Comparison of ENCODE assay signal across 11 mouse cellular contexts in genomic region chr5:124077856-124078460, GRCm38 (mm10). TPM values are rescaled to one million over a fixed set of nuclear protein-coding genes. Genes with fewer than 3 reads are reported as not detected.
DNase-seq lines count a peak whose midpoint lies in the region; ATAC-seq and TF ChIP-seq lines count a peak whose summit lies in the region.
"Had no signal": no experiment of that assay in that cellular context is flagged by ENCODE, and none has a peak within 500 bp of the region (broad histone marks: within the 10 kb centered on the region; RNA-seq: fewer than 3 reads in every experiment).

No protein-coding gene starts in this region.

- no peaks in the 10 kb centered on the region for H3K36me3 ChIP-seq in midbrain, embryonic 10.5 days
- H3K36me3 ChIP-seq in midbrain, embryonic 16.5 days (ENCODE audit: control insufficient read depth, insufficient read depth, low read length) = no peaks in the 10 kb centered on the region
- H3K36me3 ChIP-seq in forebrain, embryonic 12.5 days (replicated peaks) = no peaks in the 10 kb centered on the region
- no peaks in the 10 kb centered on the region for H3K36me3 ChIP-seq in hindbrain, embryonic 14.5 days (replicated peaks; ENCODE audit: control insufficient read depth, insufficient read depth)
- peaks cover 3% of the 10 kb centered on the region; the same call in 1 of the 2 replicates for H3K36me3 ChIP-seq in thymus, adult 2 months (ENCODE audit: control insufficient read depth, insufficient read depth, low read length)

- WGBS in midbrain, embryonic 10.5 days = 59% methylated on average over 6 of the region's 6 CpGs
- 54% methylated on average over 6 of the region's 6 CpGs for WGBS in midbrain, embryonic 16.5 days
- 66% methylated on average over 6 of the region's 6 CpGs for WGBS in forebrain, embryonic 12.5 days
- WGBS in hindbrain, embryonic 14.5 days = 55% methylated on average over 6 of the region's 6 CpGs
- WGBS in thymus, adult 2 months = 25% methylated on average over 6 of the region's 6 CpGs

- peak overlapping the region; percentile 53 for H3K27ac ChIP-seq in midbrain, embryonic 10.5 days (replicated peaks)
- no peak overlapping the region for H3K27ac ChIP-seq in midbrain, embryonic 16.5 days (ENCODE audit: low read length)
- H3K27ac ChIP-seq in forebrain, embryonic 12.5 days = peak overlapping the region; percentile 89
- peak overlapping the region; percentile 10; the same call in 1 of the 2 replicates for H3K27ac ChIP-seq in hindbrain, embryonic 14.5 days
- H3K27ac ChIP-seq in thymus, adult 2 months (ENCODE audit: control insufficient read depth, insufficient read depth, low read length) = peak overlapping the region; percentile 99

- H3K9me3 ChIP-seq in midbrain, embryonic 10.5 days (replicated peaks) = no peaks in the 10 kb centered on the region
- H3K9me3 ChIP-seq in midbrain, embryonic 16.5 days (replicated peaks; ENCODE audit: control insufficient read depth, low read length, poor library complexity, severe bottlenecking) = no peaks in the 10 kb centered on the region
- H3K9me3 ChIP-seq in forebrain, embryonic 12.5 days = no peaks in the 10 kb centered on the region
- H3K9me3 ChIP-seq in hindbrain, embryonic 14.5 days (ENCODE audit: control insufficient read depth, low read length) = no peaks in the 10 kb centered on the region

- no peak for ATAC-seq in midbrain, embryonic 16.5 days
- no peak for ATAC-seq in forebrain, embryonic 12.5 days (ENCODE audit: low FRiP score)
- no peak for ATAC-seq in hindbrain, embryonic 14.5 days (ENCODE audit: low FRiP score)

- no peak for DNase-seq in midbrain, embryonic 10.5 days (ENCODE audit: low spot score)
- no peak for DNase-seq in hindbrain, embryonic 14.5 days (ENCODE audit: low spot score)
- peak; percentile 45 for DNase-seq in thymus, adult 2 months
- DNase-seq in cerebellum, adult 11-12 months = no peak
- no peak for DNase-seq in kidney, adult 9 months
- DNase-seq in frontal cortex, postnatal 14 days (ENCODE audit: low spot score in 2 of 2) = no peak
- DNase-seq: kidney, postnatal 36 days; lung, postnatal 10 days; right cerebral cortex, adult 18-20 months had no signal

- no peak overlapping the region for H3K4me3 ChIP-seq in midbrain, embryonic 10.5 days
- no peak overlapping the region for H3K4me3 ChIP-seq in midbrain, embryonic 16.5 days (ENCODE audit: low read depth, low read length)
- H3K4me3 ChIP-seq in forebrain, embryonic 12.5 days (replicated peaks) = no peak overlapping the region
- no peak overlapping the region for H3K4me3 ChIP-seq in hindbrain, embryonic 14.5 days (replicated peaks; ENCODE audit: low read length)
- H3K4me3 ChIP-seq in thymus, adult 2 months (ENCODE audit: control insufficient read depth, insufficient read depth, low read length) = peak overlapping the region; percentile 42

- no peak overlapping the region for H3K4me2 ChIP-seq in midbrain, embryonic 16.5 days (ENCODE audit: low read length)
- 0 out of 2 replicates have a peak overlapping the region, but pooled peaks have one; percentile 31 for H3K4me2 ChIP-seq in forebrain, embryonic 12.5 days
- 0 out of 2 replicates have a peak overlapping the region, but pooled peaks have one; percentile 21 for H3K4me2 ChIP-seq in hindbrain, embryonic 14.5 days (replicated peaks)

- peak; percentile 15; the same call in 1 of the 2 replicates for TF ChIP-seq POLR2A in thymus, adult 2 months (IDR thresholded peaks at IDR 0.05; ENCODE audit: control insufficient read depth, extremely low read depth, insufficient read depth, low read length, poor library complexity)

- peaks cover 49% of the 10 kb centered on the region for H3K4me1 ChIP-seq in midbrain, embryonic 10.5 days
- no peaks in the 10 kb centered on the region for H3K4me1 ChIP-seq in midbrain, embryonic 16.5 days (ENCODE audit: control insufficient read depth, insufficient read depth, low read length)
- peaks cover 36% of the 10 kb centered on the region for H3K4me1 ChIP-seq in forebrain, embryonic 12.5 days
- peaks cover 13% of the 10 kb centered on the region; the same call in 1 of the 2 replicates for H3K4me1 ChIP-seq in hindbrain, embryonic 14.5 days (replicated peaks; ENCODE audit: control insufficient read depth, insufficient read depth, low read length)
- peaks cover 96% of the 10 kb centered on the region for H3K4me1 ChIP-seq in thymus, adult 2 months (replicated peaks; ENCODE audit: control insufficient read depth, insufficient read depth, low read length)

- no peak overlapping the region for H3K9ac ChIP-seq in midbrain, embryonic 16.5 days (ENCODE audit: low read depth, low read length)
- H3K9ac ChIP-seq in forebrain, embryonic 12.5 days = no peak overlapping the region; the same call in 1 of the 2 replicates
- no peak overlapping the region for H3K9ac ChIP-seq in hindbrain, embryonic 14.5 days

- H3K27me3 ChIP-seq in midbrain, embryonic 10.5 days (ENCODE audit: low read depth, poor library complexity, severe bottlenecking) = peaks cover 11% of the 10 kb centered on the region; the same call in 1 of the 2 replicates
- H3K27me3 ChIP-seq in midbrain, embryonic 16.5 days (ENCODE audit: control insufficient read depth, insufficient read depth, low read depth, low read length) = no peaks in the 10 kb centered on the region
- H3K27me3 ChIP-seq in forebrain, embryonic 12.5 days = 0 out of 2 replicates have a peak, but pooled peaks cover 4% of the 10 kb centered on the region
- H3K27me3 ChIP-seq in hindbrain, embryonic 14.5 days (ENCODE audit: control insufficient read depth, insufficient read depth, low read length) = no peaks in the 10 kb centered on the region
- H3K27me3 ChIP-seq in thymus, adult 2 months (ENCODE audit: control insufficient read depth, insufficient read depth, low read length) = no peaks in the 10 kb centered on the region

- TF ChIP-seq CTCF in thymus, adult 2 months (IDR thresholded peaks at IDR 0.05; ENCODE audit: borderline replicate concordance, control insufficient read depth, extremely low read depth, insufficient read depth, low read length, poor library complexity) = no peak

RNA-seq across cellular contexts. Expression of gene Abcb9, which starts 17.6 kb away (rescaled TPM):
- 0.54 and 1.1 TPM in 2 replicates for polyA plus RNA-seq in midbrain, embryonic 10.5 days (2016; fragmentation: Nextera tagmentation; extraction: Ambion mirVana)
- polyA plus RNA-seq in midbrain, embryonic 16.5 days (2015; fragmentation: Nextera tagmentation; extraction: Ambion mirVana) = 15.5 and 21.7 TPM in 2 replicates
- 2.9 and 3.3 TPM in 2 replicates for polyA plus RNA-seq in forebrain, embryonic 12.5 days (2016; fragmentation: Nextera tagmentation; extraction: Ambion mirVana)
- polyA plus RNA-seq in hindbrain, embryonic 14.5 days (2014; fragmentation: Nextera tagmentation; extraction: Ambion mirVana) = 13.2 and 14.5 TPM in 2 replicates
- 48.2 and 54.0 TPM in 2 replicates for polyA plus RNA-seq in thymus, adult 2 months (2012; rRNA removed)

RNA-seq across cellular contexts. Expression of gene Ogfod2, which starts 34.1 kb away (rescaled TPM):
- polyA plus RNA-seq in midbrain, embryonic 10.5 days (2016; fragmentation: Nextera tagmentation; extraction: Ambion mirVana) = 18.1 TPM in 2 replicates
- 41.8 and 43.7 TPM in 2 replicates for polyA plus RNA-seq in midbrain, embryonic 16.5 days (2015; fragmentation: Nextera tagmentation; extraction: Ambion mirVana)
- polyA plus RNA-seq in forebrain, embryonic 12.5 days (2016; fragmentation: Nextera tagmentation; extraction: Ambion mirVana) = 17.7 and 19.1 TPM in 2 replicates
- polyA plus RNA-seq in hindbrain, embryonic 14.5 days (2014; fragmentation: Nextera tagmentation; extraction: Ambion mirVana) = 21.8 and 26.4 TPM in 2 replicates
- 87.7 and 88.9 TPM in 2 replicates for polyA plus RNA-seq in thymus, adult 2 months (2012; rRNA removed)

RNA-seq across cellular contexts. Expression of gene Arl6ip4, which starts 37.9 kb away (rescaled TPM):
- polyA plus RNA-seq in midbrain, embryonic 10.5 days (2016; fragmentation: Nextera tagmentation; extraction: Ambion mirVana) = 123 and 132 TPM in 2 replicates
- polyA plus RNA-seq in midbrain, embryonic 16.5 days (2015; fragmentation: Nextera tagmentation; extraction: Ambion mirVana) = 78.0 and 81.6 TPM in 2 replicates
- 92.7 and 97.1 TPM in 2 replicates for polyA plus RNA-seq in forebrain, embryonic 12.5 days (2016; fragmentation: Nextera tagmentation; extraction: Ambion mirVana)
- 62.6 and 72.1 TPM in 2 replicates for polyA plus RNA-seq in hindbrain, embryonic 14.5 days (2014; fragmentation: Nextera tagmentation; extraction: Ambion mirVana)
- 50.8 and 53.5 TPM in 2 replicates for polyA plus RNA-seq in thymus, adult 2 months (2012; rRNA removed)

RNA-seq across cellular contexts. Expression of gene Vps37b, which starts 45.9 kb away (rescaled TPM):
- 58.1 and 69.2 TPM in 2 replicates for polyA plus RNA-seq in midbrain, embryonic 10.5 days (2016; fragmentation: Nextera tagmentation; extraction: Ambion mirVana)
- 59.5 and 62.0 TPM in 2 replicates for polyA plus RNA-seq in midbrain, embryonic 16.5 days (2015; fragmentation: Nextera tagmentation; extraction: Ambion mirVana)
- polyA plus RNA-seq in forebrain, embryonic 12.5 days (2016; fragmentation: Nextera tagmentation; extraction: Ambion mirVana) = 70.5 and 73.4 TPM in 2 replicates
- polyA plus RNA-seq in hindbrain, embryonic 14.5 days (2014; fragmentation: Nextera tagmentation; extraction: Ambion mirVana) = 59.5 and 61.7 TPM in 2 replicates
- 111 and 119 TPM in 2 replicates for polyA plus RNA-seq in thymus, adult 2 months (2012; rRNA removed)
